Mouse (Mus musculus): ENCODE results near the gene Vpreb1.
A peak's percentile ranks its signal among the peaks of the same experiment; 100 is the strongest.

Gene Vpreb1

DNA sequence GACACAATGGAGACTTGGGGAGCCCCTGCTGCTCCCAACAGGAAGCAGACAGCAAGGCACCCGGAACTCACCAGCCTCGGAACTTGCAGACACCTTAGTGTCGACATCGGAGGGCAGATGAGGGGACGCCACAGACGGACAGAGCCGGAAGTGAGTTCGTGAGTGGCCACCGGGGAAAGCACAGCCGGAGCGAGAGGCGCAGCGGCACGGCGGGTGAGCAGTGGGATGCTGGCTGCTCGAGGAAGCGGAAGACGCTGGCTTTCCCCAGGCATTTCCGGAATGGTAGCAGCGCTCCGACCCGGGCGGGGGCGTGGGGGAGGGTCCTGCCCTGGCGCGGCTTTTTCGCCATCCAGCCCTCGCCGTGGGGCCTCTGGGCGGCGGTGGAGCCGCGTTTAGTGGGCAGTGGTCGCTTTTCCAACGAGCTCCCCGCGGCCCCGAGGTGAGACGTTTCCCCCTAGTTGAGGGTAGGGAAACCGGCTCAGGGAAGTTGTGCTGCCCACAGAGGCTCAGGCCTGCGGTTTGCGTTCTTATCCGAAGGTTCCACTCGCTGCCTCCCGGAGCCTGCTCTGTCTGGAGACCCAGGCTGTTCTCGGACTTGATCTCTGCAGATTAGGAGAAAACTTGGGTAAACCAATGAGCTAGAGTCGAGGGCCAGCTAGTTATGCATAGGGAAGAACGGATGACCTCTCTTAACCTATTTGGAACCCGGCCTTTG, at the start of gene Vpreb1, which contains the start of gene Top3b:
Gene Vpreb1, minus strand, starts transcription at position 227 of the 715 bp plus-strand sequence.
Gene Top3b, plus strand, starts transcription at position 120 of the 715 bp plus-strand sequence.
- peak; percentile 94 for ATAC-seq (ENCODE audit: insufficient number of reproducible peaks, low FRiP score, low TSS enrichment)

DNA sequence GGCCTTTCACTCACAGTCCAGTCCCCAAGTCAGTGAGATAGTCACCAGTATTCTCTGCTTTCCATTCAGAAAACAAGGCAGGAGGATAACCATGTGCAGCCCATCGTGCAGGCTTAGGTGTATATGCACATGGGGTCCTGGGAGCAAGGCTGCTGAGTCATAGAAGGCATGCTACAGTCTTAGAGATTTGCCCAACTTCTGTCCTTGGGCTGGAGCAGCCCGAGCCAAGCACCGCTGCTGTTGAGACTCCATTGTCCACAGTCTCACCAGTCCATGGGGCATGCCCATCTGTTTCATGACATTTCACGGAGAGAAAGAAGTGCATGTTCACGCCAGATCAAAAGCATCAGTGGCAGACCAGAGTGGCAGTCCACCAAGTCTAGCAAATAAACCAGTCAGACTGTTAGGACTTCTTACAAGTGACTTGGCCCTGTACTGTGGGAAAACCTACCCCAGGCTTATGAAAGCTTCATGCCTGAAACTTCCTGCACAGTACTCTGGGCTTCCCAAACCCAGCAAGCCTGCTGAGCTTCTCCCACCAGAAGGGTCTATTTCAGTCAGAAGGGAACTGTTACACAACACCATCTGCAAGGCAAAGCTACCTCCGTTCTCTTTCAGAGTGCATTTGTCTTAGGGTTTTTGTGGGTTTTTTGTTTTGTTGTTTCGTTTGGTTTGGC, 47.9 kb upstream of the Vpreb1 start:
- no peak for ATAC-seq (ENCODE audit: insufficient number of reproducible peaks, low FRiP score, low TSS enrichment)

DNA sequence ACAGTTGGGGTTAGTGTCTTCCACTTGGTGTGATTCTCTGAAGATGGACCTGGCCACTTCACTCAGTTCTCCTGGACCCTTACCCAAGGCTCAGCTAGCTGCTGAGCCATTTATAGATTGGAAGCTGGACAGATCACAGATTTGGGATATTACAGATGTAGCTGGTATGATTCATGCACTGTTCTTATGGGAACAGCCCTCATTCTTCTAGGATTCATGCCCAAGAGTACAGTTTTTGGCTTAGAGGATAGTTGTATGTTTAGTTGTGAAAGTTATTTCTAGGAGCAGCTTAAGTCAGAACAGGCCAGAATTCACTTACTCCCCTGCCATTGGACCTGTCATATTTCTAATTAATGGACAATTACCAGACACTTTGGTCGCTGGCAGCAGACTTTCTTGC, 42.8 kb upstream of the Vpreb1 start:
- ATAC-seq (ENCODE audit: insufficient number of reproducible peaks, low FRiP score, low TSS enrichment) = no peak

DNA sequence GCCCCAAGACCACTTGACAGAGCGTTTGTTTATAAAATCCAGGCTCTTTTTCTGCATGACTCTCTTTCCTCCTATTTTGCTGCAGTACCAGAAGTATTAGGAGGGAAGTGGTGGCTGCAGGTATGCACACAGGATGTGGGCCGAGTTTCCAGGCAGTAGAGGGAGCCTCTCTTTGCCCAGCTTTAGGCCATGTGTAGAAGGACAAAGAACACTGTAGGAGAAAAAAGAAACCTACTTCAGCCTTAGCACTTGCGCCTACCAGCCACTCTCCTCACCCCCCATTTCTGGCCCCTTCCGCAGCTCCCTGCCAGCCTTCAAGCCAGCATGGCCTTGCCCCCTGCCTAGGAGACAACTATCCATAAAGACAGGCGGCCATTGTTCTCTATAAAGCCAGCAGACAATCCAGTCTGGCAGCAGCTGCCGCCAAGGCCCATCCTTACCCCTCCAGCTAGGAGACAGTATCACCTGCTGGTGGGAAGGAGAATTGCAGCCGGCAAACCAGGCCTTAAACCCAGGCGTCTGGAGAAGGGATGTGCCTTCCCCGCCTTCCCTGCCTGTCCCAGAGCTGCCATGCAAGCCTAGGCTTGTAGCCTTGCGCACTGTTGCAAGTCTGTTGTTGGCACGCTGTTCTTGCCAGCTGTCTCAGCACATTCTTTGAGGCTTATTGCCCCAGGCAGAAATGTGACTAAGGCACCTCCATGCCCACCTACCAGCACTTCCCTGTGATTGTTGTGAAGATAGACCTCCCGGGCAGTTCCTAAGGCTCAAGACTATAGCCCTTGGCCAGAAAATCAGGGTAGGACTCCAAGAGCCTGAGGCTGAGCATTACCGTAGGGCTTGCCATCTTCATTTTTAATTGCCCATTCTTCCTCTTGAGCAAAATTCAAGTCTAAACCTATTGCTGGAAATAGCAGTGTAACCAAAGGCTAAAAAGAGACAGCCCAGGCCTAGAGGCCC, 41.3 kb upstream of the Vpreb1 start:
- ATAC-seq (ENCODE audit: insufficient number of reproducible peaks, low FRiP score, low TSS enrichment) = peak; percentile 71

DNA sequence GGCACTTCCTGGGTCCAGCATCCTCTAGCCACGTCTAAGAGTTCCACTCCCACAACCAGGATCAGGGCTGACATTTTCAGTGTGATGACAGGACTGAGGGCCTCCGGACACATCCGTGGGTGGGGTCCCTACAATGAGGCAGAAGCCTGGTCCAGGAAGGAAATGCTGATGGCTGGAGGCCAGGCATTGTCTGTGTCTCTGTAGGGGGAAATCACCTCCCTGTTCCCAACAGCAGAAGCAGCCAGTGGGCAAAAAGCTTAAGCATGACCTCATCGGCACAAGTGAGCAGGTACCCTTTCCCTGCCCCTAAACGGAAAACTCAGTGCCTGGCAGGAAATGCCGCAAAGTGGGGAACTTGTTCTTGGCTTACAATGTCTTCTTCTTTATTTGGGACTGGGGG, 37.2 kb upstream of the Vpreb1 start:
- no peak for ATAC-seq (ENCODE audit: insufficient number of reproducible peaks, low FRiP score, low TSS enrichment)

DNA sequence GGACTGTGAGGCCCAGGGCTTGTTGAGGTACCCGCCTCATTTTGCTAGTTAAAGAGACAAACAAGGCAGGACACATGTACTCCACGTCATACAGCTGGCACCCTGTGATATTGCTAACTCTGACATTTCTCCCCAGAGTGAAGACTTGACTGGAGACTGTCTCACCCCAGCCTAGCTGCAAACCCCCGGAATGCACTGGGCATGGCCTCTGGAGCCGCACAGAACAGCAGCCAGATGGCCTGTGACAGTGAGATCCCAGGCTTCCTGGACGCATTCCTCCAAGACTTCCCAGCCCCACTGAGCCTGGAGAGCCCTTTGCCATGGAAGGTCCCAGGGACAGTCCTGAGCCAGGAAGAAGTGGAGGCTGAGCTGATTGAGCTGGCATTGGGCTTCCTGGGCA, 32.5 kb upstream of the Vpreb1 start:
- no peak for ATAC-seq (ENCODE audit: insufficient number of reproducible peaks, low FRiP score, low TSS enrichment)

DNA sequence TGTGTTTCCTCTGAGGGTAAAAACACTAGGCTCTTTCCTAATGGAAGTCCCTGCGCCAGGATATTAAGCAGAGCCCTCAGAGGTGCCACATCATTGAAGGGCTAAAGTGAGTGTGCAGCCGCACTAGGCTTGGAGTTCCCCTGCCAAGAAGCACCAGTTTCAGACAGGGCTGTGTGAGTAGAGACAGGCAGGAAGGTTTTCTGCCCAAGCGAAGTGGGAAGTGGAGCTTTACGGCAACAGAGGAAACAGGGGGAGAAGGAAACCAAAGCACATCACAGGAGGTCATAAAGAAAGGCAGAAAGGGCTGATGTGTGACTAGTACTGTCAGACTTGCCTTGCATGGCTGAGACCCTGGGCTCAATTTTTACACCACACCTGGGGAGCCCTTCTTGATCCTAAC, 31.7 kb upstream of the Vpreb1 start:
- ATAC-seq (ENCODE audit: insufficient number of reproducible peaks, low FRiP score, low TSS enrichment) = no peak

DNA sequence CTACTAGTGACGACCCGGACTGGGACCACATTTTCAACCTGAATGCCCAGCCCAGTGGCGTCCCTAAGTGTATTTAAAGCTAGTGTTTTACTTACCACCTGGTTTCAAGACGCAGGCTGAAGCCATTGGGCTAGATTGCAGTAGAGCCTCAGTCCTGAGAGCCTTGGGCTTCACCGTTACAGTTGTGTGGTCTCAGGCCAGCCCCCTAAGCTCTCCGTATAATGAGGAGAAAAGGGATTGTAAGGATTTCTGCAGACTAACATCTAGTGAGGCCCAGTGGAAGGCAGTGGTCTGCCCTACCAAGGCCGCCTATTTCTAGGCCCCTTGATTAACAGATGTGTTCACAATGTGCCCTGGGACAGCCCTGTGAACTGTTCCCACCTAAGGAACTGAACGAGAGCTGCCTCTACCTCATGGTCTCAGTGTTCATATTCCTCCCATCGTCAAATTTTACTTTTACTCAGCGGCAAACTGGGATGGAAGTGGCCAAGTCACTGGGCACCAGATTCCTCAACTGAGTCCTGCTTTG, 26.5 kb upstream of the Vpreb1 start:
- ATAC-seq (ENCODE audit: insufficient number of reproducible peaks, low FRiP score, low TSS enrichment) = no peak

DNA sequence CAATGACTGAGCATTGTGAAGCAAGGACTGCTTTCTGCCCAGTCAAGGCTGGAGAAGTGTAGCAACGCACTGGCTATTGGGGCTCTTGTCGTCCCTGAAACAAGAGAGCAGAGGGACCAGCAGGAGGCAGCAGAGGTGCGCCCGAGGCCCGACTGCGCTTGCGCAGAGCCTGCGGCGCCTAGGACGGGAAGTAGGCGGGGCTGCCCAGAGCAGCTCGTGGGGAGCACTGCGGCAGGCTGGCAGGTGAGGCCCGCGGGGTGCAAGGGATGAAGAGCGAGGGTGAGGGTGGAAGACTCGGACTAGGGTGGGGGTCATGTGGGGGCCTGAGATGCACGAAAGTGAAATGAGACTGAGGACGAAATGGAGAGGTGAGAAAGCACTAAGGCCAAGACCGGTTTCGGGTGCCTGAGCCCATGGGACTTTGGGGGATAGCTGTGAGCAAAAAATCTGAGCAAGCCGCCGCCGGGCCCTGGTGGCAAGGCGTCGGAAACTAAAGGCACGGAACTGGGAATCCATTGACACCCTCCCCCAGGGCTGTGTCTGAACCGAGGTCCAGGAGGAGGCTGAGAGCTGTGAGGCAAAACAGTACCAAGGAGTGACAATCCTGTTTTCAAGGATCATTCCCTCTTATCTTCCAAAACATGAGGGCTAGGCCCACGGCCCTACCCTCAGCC, 25.9 kb upstream of the Vpreb1 start, which contains the start of gene Ppm1f:
Gene Ppm1f, plus strand, starts transcription at position 88 of the 674 bp plus-strand sequence.
- ATAC-seq (ENCODE audit: insufficient number of reproducible peaks, low FRiP score, low TSS enrichment) = peak; percentile 82

DNA sequence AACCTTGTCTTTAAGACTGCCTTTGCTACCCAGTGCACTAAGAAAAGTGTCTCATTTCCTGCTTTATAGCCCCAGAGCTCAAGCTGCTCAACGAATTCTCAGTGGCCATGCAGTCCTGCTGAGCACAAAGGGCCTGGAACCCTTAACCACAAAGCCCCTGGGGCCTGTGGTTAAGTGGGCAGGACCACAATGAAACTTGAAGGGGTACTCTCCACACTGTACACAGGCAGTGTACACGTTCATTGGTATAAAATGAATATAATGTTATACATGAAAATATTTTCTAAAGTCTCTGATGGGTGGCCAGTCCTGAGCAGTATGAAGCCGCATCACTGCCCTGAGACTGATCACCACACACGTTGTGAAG, 25.4 kb upstream of the Vpreb1 start:
- no peak for ATAC-seq (ENCODE audit: insufficient number of reproducible peaks, low FRiP score, low TSS enrichment)

DNA sequence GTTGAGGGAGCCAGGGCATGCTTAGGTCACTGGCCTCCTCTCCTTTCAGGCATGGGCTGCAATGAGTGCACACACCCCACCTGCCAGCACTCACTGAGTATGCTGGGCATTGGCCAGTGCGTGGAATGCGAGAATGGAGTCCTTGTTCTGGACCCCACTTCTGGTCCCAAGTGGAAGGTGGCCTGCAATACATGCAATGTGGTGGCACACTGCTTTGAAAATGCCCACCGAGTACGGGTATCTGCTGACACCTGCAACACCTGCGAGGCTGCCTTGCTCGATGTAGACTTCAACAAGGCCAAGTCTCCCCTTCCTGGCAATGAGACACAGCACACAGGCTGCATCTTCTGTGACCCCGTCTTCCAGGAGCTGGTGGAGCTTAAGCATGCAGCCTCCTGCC, 21.7 kb upstream of the Vpreb1 start:
- ATAC-seq (ENCODE audit: insufficient number of reproducible peaks, low FRiP score, low TSS enrichment) = no peak

DNA sequence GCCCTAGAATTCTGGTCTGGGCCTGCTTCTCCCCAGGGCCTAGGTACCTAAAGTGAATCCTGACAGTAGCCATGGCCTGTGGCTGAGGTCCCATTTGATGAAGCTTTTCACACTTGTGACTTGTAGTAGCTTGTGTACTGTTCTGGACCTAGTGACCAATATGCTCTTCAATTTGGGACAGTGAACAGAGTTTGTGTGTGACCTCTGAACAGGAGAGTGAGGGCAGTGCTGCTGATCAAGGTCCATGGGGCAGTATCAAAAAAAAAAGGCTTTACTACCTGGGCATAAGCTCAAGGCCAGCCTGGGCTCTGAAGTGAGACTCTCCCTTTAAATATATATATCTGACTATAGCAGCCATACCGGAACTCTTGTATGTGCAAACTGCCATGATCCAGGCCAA, 17.7 kb upstream of the Vpreb1 start:
- no peak for ATAC-seq (ENCODE audit: insufficient number of reproducible peaks, low FRiP score, low TSS enrichment)

DNA sequence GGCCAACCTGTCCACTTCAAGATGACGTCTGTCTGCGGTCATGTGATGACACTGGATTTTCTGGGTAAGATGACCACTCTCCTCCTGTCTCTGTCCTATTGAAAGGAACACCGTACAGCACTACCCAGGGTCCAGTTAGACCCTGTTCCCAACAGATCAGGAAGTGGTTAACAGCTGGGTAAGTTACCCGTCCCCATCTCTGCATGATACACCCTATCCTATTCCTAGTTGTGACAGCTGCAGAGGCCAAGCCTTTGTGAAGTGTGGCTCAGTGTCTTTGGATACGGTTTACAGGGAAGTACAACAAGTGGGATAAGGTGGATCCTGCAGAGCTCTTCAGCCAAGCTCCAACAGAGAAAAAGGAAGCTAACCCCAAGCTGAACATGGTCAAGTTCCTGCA, 8.4 kb upstream of the Vpreb1 start:
- no peak for ATAC-seq (ENCODE audit: insufficient number of reproducible peaks, low FRiP score, low TSS enrichment)

DNA sequence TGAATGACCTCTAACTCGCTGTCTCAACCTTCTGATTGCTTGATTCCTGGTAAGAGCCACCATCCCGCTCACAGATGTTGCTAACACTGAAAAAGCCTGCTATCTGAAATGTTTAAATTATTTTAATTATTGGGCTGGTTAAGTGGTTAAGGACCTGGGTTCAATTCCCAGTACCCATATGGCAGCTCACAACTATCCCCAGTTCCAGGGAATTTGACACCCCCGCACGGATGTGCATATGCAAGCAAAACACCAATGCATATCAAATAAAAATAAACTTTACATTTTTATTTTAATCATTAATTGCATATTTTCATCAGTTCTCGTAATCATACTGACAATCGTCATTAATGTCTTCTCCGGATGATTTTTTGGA, 414 bp downstream of the Vpreb1 start:
- ATAC-seq (ENCODE audit: insufficient number of reproducible peaks, low FRiP score, low TSS enrichment) = no peak

DNA sequence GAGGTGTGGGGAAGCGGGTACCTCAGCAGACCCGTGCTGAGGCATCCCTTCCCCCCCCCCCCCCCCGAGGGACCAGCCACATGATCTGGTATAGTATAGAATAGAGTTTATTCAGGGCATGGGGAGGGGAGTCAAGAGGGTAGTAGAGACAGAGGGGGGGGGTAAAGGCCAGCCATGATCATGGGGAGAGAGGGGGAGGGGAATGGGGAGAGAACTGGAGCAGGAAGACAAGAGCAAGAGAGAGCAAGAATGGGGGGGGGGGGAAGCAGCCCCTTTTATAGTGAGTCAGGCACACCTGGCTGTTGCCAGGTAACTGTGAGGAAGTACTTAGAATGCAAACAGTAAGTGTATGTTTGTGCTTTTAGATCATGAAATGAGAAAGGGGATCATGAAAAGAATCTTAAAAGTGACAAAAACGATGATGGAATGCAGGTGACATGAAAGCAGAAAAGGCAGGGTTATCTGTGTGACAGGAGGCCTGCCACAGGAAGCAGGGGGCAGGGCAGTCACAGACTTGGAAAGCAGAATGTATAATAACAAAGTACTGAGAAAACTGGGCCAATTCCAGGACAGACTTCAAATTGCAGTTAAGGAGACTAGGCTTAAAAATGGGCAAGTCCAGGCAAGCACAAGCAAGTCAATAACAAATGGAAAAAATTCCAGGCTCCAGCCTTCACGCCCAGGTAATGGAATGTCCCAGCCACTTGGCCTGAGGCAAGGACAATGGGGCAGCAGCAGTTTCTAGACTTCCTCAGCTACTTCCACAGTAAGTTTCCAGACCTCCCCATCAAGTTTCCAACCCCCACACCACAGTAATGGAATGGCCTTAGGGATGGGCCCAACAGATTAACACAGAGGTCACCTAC, 4.7 kb downstream of the Vpreb1 start:
- ATAC-seq (ENCODE audit: insufficient number of reproducible peaks, low FRiP score, low TSS enrichment) = no peak

DNA sequence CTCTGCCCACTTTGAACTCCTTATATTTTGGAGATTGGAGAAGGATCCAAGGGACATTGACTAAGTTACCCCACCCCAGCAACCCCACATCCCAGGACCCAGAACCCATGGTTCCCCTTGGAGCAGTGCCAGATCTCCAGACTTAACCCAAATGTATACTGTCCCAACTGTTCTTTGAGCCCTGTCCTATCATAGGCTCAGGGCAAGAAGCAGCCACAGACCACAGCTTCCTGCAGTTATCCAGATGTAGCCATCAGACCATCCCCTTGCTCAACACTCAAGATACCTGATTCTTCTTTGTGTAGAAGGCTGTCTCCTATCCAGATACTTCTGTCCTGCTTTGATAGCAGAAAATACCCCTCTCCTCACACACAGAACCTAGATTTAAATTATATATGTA, 5.4 kb downstream of the Vpreb1 start:
- no peak for ATAC-seq (ENCODE audit: insufficient number of reproducible peaks, low FRiP score, low TSS enrichment)

DNA sequence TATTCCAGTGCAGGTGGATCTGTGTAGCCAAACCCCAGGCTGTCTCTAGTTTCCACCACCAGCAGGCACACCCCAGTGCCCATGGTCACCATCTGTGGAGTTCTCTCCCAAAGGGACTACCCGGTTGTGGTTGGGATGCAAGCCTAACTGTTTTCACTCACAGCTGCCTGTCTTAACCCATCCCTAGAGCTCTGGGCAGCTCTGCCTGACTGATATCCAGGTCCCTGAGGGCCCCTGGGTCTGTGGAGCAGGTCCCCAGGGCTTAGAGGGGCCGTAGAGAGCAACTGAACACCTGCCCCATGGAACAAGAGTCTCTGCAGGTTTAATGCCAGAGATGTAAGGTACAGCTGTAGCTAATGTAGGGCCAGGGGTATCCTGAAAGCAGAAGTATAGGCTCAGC, 6.7 kb downstream of the Vpreb1 start, which contains the start of gene Igll1:
Gene Igll1, minus strand, starts transcription at position 8 of the 400 bp plus-strand sequence.
- ATAC-seq (ENCODE audit: insufficient number of reproducible peaks, low FRiP score, low TSS enrichment) = no peak

DNA sequence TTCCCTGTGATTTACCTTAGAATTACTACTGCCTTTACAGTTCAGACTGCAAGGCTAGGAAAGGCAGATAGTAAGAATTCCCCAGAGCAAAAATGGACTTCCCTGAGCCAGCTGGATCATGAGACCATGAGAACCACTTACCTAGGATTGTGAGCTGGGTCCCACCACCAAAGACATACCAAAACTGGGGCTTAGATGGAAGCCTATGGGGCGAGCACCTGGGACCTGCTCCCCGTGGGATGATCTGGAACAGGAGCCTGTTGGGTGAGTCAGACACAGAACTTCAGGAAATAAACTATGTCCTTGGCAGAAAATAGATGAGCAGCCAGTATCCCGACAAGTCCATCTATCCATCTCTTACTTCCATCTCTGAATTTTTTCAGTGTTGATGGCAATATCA, 8.4 kb downstream of the Vpreb1 start:
- ATAC-seq (ENCODE audit: insufficient number of reproducible peaks, low FRiP score, low TSS enrichment) = no peak

Data from cerebellum, adult (tissue).